Mouse (Mus musculus) gastrocnemius, adult 2 months (tissue): ENCODE results near the gene Zfp644. TPM values are rescaled to one million over a fixed set of nuclear protein-coding genes. Genes with fewer than 3 reads are reported as not detected.

Source experiments
- DNase-seq: peaks from one replicate; pipeline ENCODE4 v3.0.0; 2022
- H3K27ac ChIP-seq: fragments of 200-600 bp; 2 replicates; pipeline ENCODE4 v1.8.1; 2022; ENCODE audit warnings: mild to moderate bottlenecking
- H3K4me3 ChIP-seq: fragments of 200-600 bp; 2 replicates; pipeline ENCODE4 v1.8.1; 2022; ENCODE audit warnings: mild to moderate bottlenecking, moderate library complexity
- CTCF ChIP-seq: fragments of 200-600 bp; IDR thresholded peaks from 2 replicates; pipeline ENCODE4 v1.8.1; 2022; ENCODE audit warnings: antibody characterized with exemption, mild to moderate bottlenecking, moderate library complexity
- intact Hi-C: fragments of 180-260 bp; cut with DNase I; formaldehyde crosslinking; loops from one replicate; pipeline ENCODE4 v1.15.1; 2025
- total RNA-seq, 2 experiments: library from RNA; stranded (reverse); gene quantifications; 2 replicates each; pipeline ENCODE4 v1.2.3; 2021

Gene Zfp644
- total RNA-seq, 2 experiments from 2014 or later: 51.2 to 55.7 TPM

- intact Hi-C loops: loop anchor here (2.0 kb wide), 1 partner anchor 285 kb away; no protein-coding TSS in a partner anchor
- TF ChIP-seq CTCF: no peak
- Histone ChIP-seq H3K4me3 (no peak overlapping the region), H3K27ac (no peak overlapping the region)
- DNase-seq: no peak
These were observed 47.1 kb downstream of the Zfp644 start for GRCm38 (mm10) chr5:106649995-106650394.

- DNase-seq: no peak
- no peak overlapping the region for H3K27ac ChIP-seq
- intact Hi-C loops: loop anchor here (2.0 kb wide), 1 partner anchor 285 kb away; no protein-coding TSS in a partner anchor
- peak; percentile 52 for TF ChIP-seq CTCF
- no peak overlapping the region for H3K4me3 ChIP-seq
These were observed 47.6 kb downstream of the Zfp644 start for GRCm38 (mm10) chr5:106649441-106649840.

GRCm38 (mm10) chr5:106643434-106643833, 53.7 kb downstream of the Zfp644 start:
- intact Hi-C loops: no loop called here
- DNase-seq: no peak
- TF ChIP-seq CTCF: no peak
- H3K4me3 ChIP-seq: no peak overlapping the region
- peak overlapping the region; percentile 20; the same call in 1 of the 2 replicates for H3K27ac ChIP-seq

GRCm38 (mm10) chr5:106641876-106642275, 55.2 kb downstream of the Zfp644 start:
- H3K27ac ChIP-seq: no peak overlapping the region
- intact Hi-C loops: no loop called here
- no peak overlapping the region for H3K4me3 ChIP-seq
- no peak for TF ChIP-seq CTCF
- DNase-seq: no peak

GRCm38 (mm10) chr5:106640235-106640809, 56.8 kb downstream of the Zfp644 start:
- H3K4me3 ChIP-seq: no peak overlapping the region
- intact Hi-C loops: no loop called here
- DNase-seq: no peak
- TF ChIP-seq CTCF: no peak
- H3K27ac ChIP-seq: no peak overlapping the region

- no peak for DNase-seq
- intact Hi-C loops: no loop called here
These were observed 57.5 kb downstream of the Zfp644 start for GRCm38 (mm10) chr5:106639627-106640026.

GRCm38 (mm10) chr5:106636423-106636946, 60.6 kb downstream of the Zfp644 start:
- DNase-seq: no peak
- H3K4me3 ChIP-seq: no peak overlapping the region
- no peak overlapping the region for H3K27ac ChIP-seq
- no peak for TF ChIP-seq CTCF
- intact Hi-C loops: no loop called here

More at GRCm38 (mm10) chr5:106639627-106640026, 57.5 kb downstream of the Zfp644 start:
- H3K27ac ChIP-seq: no peak overlapping the region
- no peak overlapping the region for H3K4me3 ChIP-seq
- no peak for TF ChIP-seq CTCF

- TF ChIP-seq CTCF: no peak
- DNase-seq: no peak
- Histone ChIP-seq H3K4me3 (no peak overlapping the region), H3K27ac (no peak overlapping the region)
- intact Hi-C loops: no loop called here
These were observed 68.5 kb downstream of the Zfp644 start for GRCm38 (mm10) chr5:106628369-106629149.

GRCm38 (mm10) chr5:106623337-106623736, 73.8 kb downstream of the Zfp644 start:
- no peak for TF ChIP-seq CTCF
- peak; percentile 27 for DNase-seq
- intact Hi-C loops: no loop called here
- Histone ChIP-seq H3K4me3 (no peak overlapping the region), H3K27ac (no peak overlapping the region)

- DNase-seq: no peak
- H3K27ac ChIP-seq: no peak overlapping the region
- no peak for TF ChIP-seq CTCF
- intact Hi-C loops: no loop called here
- no peak overlapping the region for H3K4me3 ChIP-seq
These were observed 74.9 kb downstream of the Zfp644 start for GRCm38 (mm10) chr5:106622193-106622592.

- DNase-seq: no peak
- no peak for TF ChIP-seq CTCF
- intact Hi-C loops: no loop called here
- Histone ChIP-seq H3K27ac (no peak overlapping the region), H3K4me3 (no peak overlapping the region)
These were observed 76.6 kb downstream of the Zfp644 start for GRCm38 (mm10) chr5:106620446-106620845.

GRCm38 (mm10) chr5:106615006-106615405, 82.1 kb downstream of the Zfp644 start:
- intact Hi-C loops: no loop called here
- DNase-seq: no peak
- H3K4me3 ChIP-seq: no peak overlapping the region
- no peak for TF ChIP-seq CTCF
- H3K27ac ChIP-seq: peak overlapping the region; percentile 53

- peak overlapping the region; percentile 53; the same call in 1 of the 2 replicates for H3K27ac ChIP-seq
- no peak for DNase-seq
- peak overlapping the region; percentile 11; the same call in 1 of the 2 replicates for H3K4me3 ChIP-seq
- intact Hi-C loops: no loop called here
- TF ChIP-seq CTCF: no peak
These were observed 82.5 kb downstream of the Zfp644 start for GRCm38 (mm10) chr5:106614570-106614969.
